Mouse (Mus musculus): ENCODE results near the gene Cwc15.
"Not testable (repeated sequence)": the region's sequence is repeated elsewhere in the genome, so short reads cannot be mapped to it uniquely, and the experiment has no call there.

Cwc15 gene

GRCm38 (mm10) chr9:14500023-14500915 is at the start of gene Cwc15, which contains the start of gene Kdm4d:
TSS of gene Cwc15 (plus strand) at chr9:14500617.
TSS of gene Kdm4d (minus strand) at chr9:14500482.
- peak; percentile 99 for DNase-seq (ENCODE audit: low read depth, low spot score)

GRCm38 (mm10) chr9:14451120-14451519 is 49.3 kb upstream of the Cwc15 start:
- DNase-seq (ENCODE audit: low read depth, low spot score), result not testable (repeated sequence)

GRCm38 (mm10) chr9:14456320-14456719 is 44.1 kb upstream of the Cwc15 start:
- no peak for DNase-seq (ENCODE audit: low read depth, low spot score)

GRCm38 (mm10) chr9:14462536-14462935 is 37.9 kb upstream of the Cwc15 start:
- DNase-seq (ENCODE audit: low read depth, low spot score), result not testable (repeated sequence)

GRCm38 (mm10) chr9:14463668-14464067 is 36.7 kb upstream of the Cwc15 start:
- not testable (repeated sequence) for DNase-seq (ENCODE audit: low read depth, low spot score)

- no peak for DNase-seq (ENCODE audit: low read depth, low spot score)
Measured at GRCm38 (mm10) chr9:14498896-14499705, 1.3 kb upstream of the Cwc15 start.

GRCm38 (mm10) chr9:14500916-14501424 is 553 bp downstream of the Cwc15 start:
- DNase-seq (ENCODE audit: low read depth, low spot score), result no peak

- peak; percentile 34 for DNase-seq (ENCODE audit: low read depth, low spot score)
Measured at GRCm38 (mm10) chr9:14512633-14513445, 12.4 kb downstream of the Cwc15 start.

GRCm38 (mm10) chr9:14517296-14517695 is 16.9 kb downstream of the Cwc15 start:
- no peak for DNase-seq (ENCODE audit: low read depth, low spot score)

GRCm38 (mm10) chr9:14518105-14518504 is 17.7 kb downstream of the Cwc15 start:
- DNase-seq (ENCODE audit: low read depth, low spot score), result no peak

- no peak for DNase-seq (ENCODE audit: low read depth, low spot score)
Measured at GRCm38 (mm10) chr9:14520971-14521670, 20.7 kb downstream of the Cwc15 start.

GRCm38 (mm10) chr9:14521695-14522094 is 21.3 kb downstream of the Cwc15 start:
- no peak for DNase-seq (ENCODE audit: low read depth, low spot score)

- DNase-seq (ENCODE audit: low read depth, low spot score), result peak; percentile 54
Measured at GRCm38 (mm10) chr9:14523408-14524043, 23.1 kb downstream of the Cwc15 start.

- DNase-seq (ENCODE audit: low read depth, low spot score), result no peak
Measured at GRCm38 (mm10) chr9:14530004-14530403, 29.6 kb downstream of the Cwc15 start.

- DNase-seq (ENCODE audit: low read depth, low spot score), result no peak
Measured at GRCm38 (mm10) chr9:14532283-14532682, 31.9 kb downstream of the Cwc15 start.

- DNase-seq (ENCODE audit: low read depth, low spot score), result no peak
Measured at GRCm38 (mm10) chr9:14533659-14534058, 33.2 kb downstream of the Cwc15 start.

GRCm38 (mm10) chr9:14534833-14535456 is 34.5 kb downstream of the Cwc15 start:
- DNase-seq (ENCODE audit: low read depth, low spot score), result no peak

GRCm38 (mm10) chr9:14544034-14544757 is 43.8 kb downstream of the Cwc15 start:
- no peak for DNase-seq (ENCODE audit: low read depth, low spot score)

Data from retina, postnatal 7 days (tissue).